Mouse (Mus musculus): ENCODE data around the gene Zfp986.
"Not testable (repeated sequence)": the region's sequence is repeated elsewhere in the genome, so short reads cannot be mapped to it uniquely, and the experiment has no call there.

The Zfp986 gene

GRCm38 (mm10) chr4:145868494-145868893 is at the start of gene Zfp986:
Gene Zfp986, plus strand, starts transcription at chr4:145868794.
- not testable (repeated sequence) for DNase-seq

- DNase-seq = not testable (repeated sequence)
These were observed 48.6 kb upstream of the Zfp986 start for GRCm38 (mm10) chr4:145819946-145820345.

GRCm38 (mm10) chr4:145825606-145826005 is 43.0 kb upstream of the Zfp986 start:
- DNase-seq = not testable (repeated sequence)

GRCm38 (mm10) chr4:145831328-145832062 is 37.1 kb upstream of the Zfp986 start:
- not testable (repeated sequence) for DNase-seq

GRCm38 (mm10) chr4:145836300-145836862 is 32.2 kb upstream of the Zfp986 start:
- not testable (repeated sequence) for DNase-seq

- DNase-seq = peak in 1 of 2 experiments; percentile 1
These were observed 31.6 kb upstream of the Zfp986 start for GRCm38 (mm10) chr4:145836863-145837440.

- DNase-seq = not testable (repeated sequence)
These were observed 21.8 kb upstream of the Zfp986 start for GRCm38 (mm10) chr4:145846793-145847192.

GRCm38 (mm10) chr4:145848183-145848890 is 20.3 kb upstream of the Zfp986 start:
- not testable (repeated sequence) for DNase-seq

GRCm38 (mm10) chr4:145848891-145849214 is 19.7 kb upstream of the Zfp986 start:
- DNase-seq = not testable (repeated sequence)

- DNase-seq = not testable (repeated sequence)
These were observed 17.2 kb upstream of the Zfp986 start for GRCm38 (mm10) chr4:145851421-145851820.

- not testable (repeated sequence) for DNase-seq
These were observed 4.7 kb upstream of the Zfp986 start for GRCm38 (mm10) chr4:145863872-145864271.

Measured in cerebellum, postnatal 10 days (tissue).